Mouse (Mus musculus) hindbrain, embryonic 13.5 days (tissue): ENCODE measurements around the gene Cryzl2. TPM values are rescaled to one million over a fixed set of nuclear protein-coding genes. Genes with fewer than 3 reads are reported as not detected.
A peak's percentile ranks its signal among the peaks of the same experiment; 100 is the strongest.

Experiments used
- ATAC-seq: fragments of 200-750 bp; cut with Nextera tagmentation; 2 replicates; pipeline ENCODE4 v1.8.0; 2017; ENCODE audit warnings: moderate TSS enrichment; ENCODE audit not compliant: low FRiP score
- H3K27ac ChIP-seq: fragments of 300-500 bp; sonication (generic); 2 replicates; pipeline ENCODE4 v1.5.1; 2015; ENCODE audit warnings: inconsistent platforms, mild to moderate bottlenecking, moderate library complexity
- H3K27me3 ChIP-seq: fragments of 300-500 bp; sonication (generic); 2 replicates; pipeline ENCODE4 v1.6.1; 2015; ENCODE audit warnings: mild to moderate bottlenecking, inconsistent platforms
- H3K36me3 ChIP-seq: fragments of 300-500 bp; sonication (generic); 2 replicates; pipeline ENCODE4 v1.6.1; 2015; ENCODE audit warnings: mild to moderate bottlenecking, inconsistent platforms
- H3K4me1 ChIP-seq: fragments of 300-500 bp; sonication (generic); replicated peaks from 2 replicates; pipeline ENCODE4 v1.6.1; 2015; ENCODE audit warnings: inconsistent platforms
- H3K4me2 ChIP-seq: fragments of 300-500 bp; sonication (generic); 2 replicates; pipeline ENCODE4 v1.6.1; 2015; ENCODE audit warnings: inconsistent platforms, mild to moderate bottlenecking, moderate library complexity
- H3K4me3 ChIP-seq: fragments of 300-500 bp; sonication (generic); 2 replicates; pipeline ENCODE4 v1.5.1; 2015; ENCODE audit warnings: mild to moderate bottlenecking, inconsistent platforms
- H3K9ac ChIP-seq: fragments of 300-500 bp; sonication (generic); 2 replicates; pipeline ENCODE4 v1.6.1; 2015; ENCODE audit warnings: mild to moderate bottlenecking, inconsistent platforms
- H3K9me3 ChIP-seq: fragments of 300-500 bp; sonication (generic); 2 replicates; pipeline ENCODE4 v1.6.1; 2016; ENCODE audit warnings: inconsistent platforms
- WGBS: fragments of 180-500 bp; shearing (Covaris S2); methylation state at CpG from one replicate; pipeline ENCODE4 v1.1.7; 2015; 5-methylcytosine and 5-hydroxymethylcytosine counted together
- polyA plus RNA-seq: library from polyadenylated mRNA; unstranded; fragments of >200 nt; fragmentation: Nextera tagmentation; extraction: Ambion mirVana; gene quantifications from 2 replicates; pipeline ENCODE4 v1.2.1, GENCODE M21; 2015

The Cryzl2 gene
- polyA plus RNA-seq, 1 experiment from 2014 or later = 8.8 TPM

DNA sequence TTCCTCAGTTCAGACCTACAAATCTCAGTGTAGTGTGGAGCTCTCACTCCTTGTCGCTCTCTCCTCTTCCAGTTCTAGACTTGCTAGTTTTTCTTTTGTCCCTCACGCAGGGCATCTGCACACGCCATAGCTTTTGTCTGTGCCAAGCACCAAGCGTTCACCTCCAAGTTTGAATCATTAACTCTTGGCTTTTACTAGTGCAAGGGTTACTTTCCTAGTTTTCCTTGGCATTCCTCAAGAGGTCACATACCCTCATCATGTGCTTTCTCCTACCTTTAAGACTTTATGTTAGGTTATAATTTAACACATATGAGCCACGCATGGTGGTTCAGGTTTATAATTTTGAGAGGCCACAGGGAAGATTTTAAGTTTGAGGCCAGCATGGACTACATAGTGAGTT lies 2.9 kb downstream of the Cryzl2 start:
- H3K4me3 ChIP-seq = no peak overlapping the region
- H3K4me2 ChIP-seq = no peak overlapping the region
- no peak for ATAC-seq
- no peak overlapping the region for H3K9ac ChIP-seq
- no peaks in the 10 kb centered on the region for H3K36me3 ChIP-seq
- no peaks in the 10 kb centered on the region for H3K9me3 ChIP-seq
- peaks cover 10% of the 10 kb centered on the region; the same call in 1 of the 2 replicates for H3K4me1 ChIP-seq
- WGBS = 90% methylated on average over 5 of the region's 5 CpGs
- H3K27ac ChIP-seq = no peak overlapping the region
- no peaks in the 10 kb centered on the region for H3K27me3 ChIP-seq

DNA sequence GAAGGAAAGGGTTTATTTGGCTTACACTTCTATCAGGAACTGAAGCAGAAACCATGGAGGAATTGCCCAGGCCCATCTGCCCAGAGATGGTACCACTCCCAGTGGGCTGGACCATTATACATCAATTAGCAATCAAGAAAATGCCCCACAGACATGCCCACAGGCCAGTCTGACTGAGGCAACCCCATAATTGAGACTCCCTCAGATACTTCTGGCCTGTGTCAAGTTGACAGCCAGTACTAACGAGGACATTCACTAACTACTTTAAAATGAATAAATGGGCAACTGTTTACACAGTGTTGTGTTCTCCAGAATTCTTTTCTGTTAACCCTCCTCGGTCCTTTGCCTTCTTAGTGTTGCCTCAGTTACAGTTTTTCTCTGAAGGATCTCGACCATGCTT lies 4.0 kb downstream of the Cryzl2 start:
- H3K4me3 ChIP-seq = no peak overlapping the region

DNA sequence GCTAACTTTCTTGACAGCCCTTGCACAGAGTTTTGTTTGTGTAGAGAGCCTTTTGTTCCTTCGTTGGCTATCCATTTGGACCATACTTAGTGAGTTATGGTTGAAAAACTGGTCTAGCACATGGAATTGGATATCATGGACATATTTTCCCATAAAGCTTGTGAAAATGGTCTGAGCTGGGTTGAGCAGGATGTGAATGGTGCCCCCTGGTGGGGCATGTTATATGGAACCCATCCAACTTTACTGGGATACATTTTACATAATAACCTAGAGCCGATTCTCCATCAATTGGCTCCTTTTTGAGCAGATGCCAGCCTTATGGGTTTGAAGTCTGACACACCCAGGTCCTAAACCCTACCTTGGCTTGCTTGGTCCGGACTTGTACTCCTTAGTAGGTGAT lies 6.8 kb downstream of the Cryzl2 start:
- Histone ChIP-seq H3K4me2 (no peak overlapping the region), H3K27ac (no peak overlapping the region), H3K9ac (no peak overlapping the region), H3K36me3 (no peaks in the 10 kb centered on the region), H3K27me3 (no peaks in the 10 kb centered on the region), H3K4me3 (no peak overlapping the region), H3K4me1 (no peaks in the 10 kb centered on the region), H3K9me3 (no peaks in the 10 kb centered on the region)
- no peak for ATAC-seq
- 76% methylated on average over 3 of the region's 3 CpGs for WGBS

More for the DNA sequence above, 4.0 kb downstream of the Cryzl2 start:
- WGBS = 70% methylated on average over 3 of the region's 3 CpGs
- no peak overlapping the region for H3K27ac ChIP-seq
- H3K4me2 ChIP-seq = no peak overlapping the region
- no peak overlapping the region for H3K9ac ChIP-seq
- H3K27me3 ChIP-seq = no peaks in the 10 kb centered on the region
- peaks cover 10% of the 10 kb centered on the region; the same call in 1 of the 2 replicates for H3K4me1 ChIP-seq
- no peaks in the 10 kb centered on the region for H3K36me3 ChIP-seq
- no peak for ATAC-seq
- no peaks in the 10 kb centered on the region for H3K9me3 ChIP-seq

DNA sequence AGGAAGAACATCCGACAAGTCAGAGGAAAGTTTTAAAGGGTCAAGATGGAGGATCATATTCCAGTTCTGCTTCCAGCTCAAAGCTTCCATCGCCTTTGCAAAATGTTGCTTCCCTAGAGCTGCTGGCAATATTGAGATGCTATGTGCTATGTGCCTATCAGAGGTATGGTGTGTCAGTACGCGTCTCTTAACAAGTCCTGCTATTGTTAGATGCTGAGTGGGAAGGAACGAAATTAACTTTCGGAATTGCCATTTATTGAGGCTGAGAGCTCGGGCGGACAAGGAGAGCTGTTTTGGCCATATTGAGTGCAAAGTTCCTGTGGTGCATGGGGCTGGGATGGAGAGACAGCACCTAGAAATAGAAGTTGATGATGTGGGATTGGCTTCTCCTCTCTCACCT lies 9.5 kb downstream of the Cryzl2 start:
- Histone ChIP-seq H3K4me1 (no peaks in the 10 kb centered on the region), H3K27me3 (no peaks in the 10 kb centered on the region), H3K9ac (no peak overlapping the region), H3K4me3 (no peak overlapping the region), H3K9me3 (no peaks in the 10 kb centered on the region), H3K36me3 (no peaks in the 10 kb centered on the region), H3K4me2 (no peak overlapping the region), H3K27ac (no peak overlapping the region)
- no peak for ATAC-seq
- 92% methylated on average over 8 of the region's 8 CpGs for WGBS

DNA sequence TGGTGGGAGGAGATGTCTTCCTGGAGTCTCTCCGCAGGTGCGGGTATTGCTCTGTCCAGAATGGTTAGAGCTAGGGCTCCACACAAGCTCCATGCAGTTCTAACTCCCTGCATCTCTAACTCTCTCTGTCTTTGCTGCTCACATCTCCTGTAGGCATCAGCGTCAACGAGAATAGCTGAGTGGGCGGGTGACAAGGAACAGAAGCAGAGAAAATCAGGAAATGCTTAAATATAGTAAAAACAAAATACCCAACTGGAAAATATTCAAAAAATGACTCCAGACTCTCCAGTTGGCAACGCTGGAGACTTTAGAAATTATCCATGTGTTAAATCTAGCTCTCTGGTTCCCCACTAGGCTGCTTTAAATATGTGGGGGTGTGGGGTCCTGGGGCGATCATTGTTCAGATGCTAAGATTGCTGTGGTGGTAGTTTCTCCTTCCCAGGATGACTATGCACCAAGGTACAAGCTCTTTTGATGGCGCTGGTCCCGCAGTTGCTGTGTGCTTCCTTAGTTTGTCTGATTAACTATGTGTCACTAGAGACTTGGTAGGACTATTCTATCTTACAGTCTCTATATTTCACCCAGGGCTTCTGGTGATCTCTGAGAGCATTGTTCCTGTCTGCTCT lies 12.5 kb downstream of the Cryzl2 start:
- Histone ChIP-seq H3K9me3 (no peaks in the 10 kb centered on the region), H3K27me3 (no peaks in the 10 kb centered on the region), H3K4me1 (no peaks in the 10 kb centered on the region), H3K9ac (no peak overlapping the region), H3K27ac (no peak overlapping the region), H3K36me3 (no peaks in the 10 kb centered on the region), H3K4me2 (no peak overlapping the region), H3K4me3 (no peak overlapping the region)
- ATAC-seq = no peak
- 92% methylated on average over 9 of the region's 9 CpGs for WGBS

DNA sequence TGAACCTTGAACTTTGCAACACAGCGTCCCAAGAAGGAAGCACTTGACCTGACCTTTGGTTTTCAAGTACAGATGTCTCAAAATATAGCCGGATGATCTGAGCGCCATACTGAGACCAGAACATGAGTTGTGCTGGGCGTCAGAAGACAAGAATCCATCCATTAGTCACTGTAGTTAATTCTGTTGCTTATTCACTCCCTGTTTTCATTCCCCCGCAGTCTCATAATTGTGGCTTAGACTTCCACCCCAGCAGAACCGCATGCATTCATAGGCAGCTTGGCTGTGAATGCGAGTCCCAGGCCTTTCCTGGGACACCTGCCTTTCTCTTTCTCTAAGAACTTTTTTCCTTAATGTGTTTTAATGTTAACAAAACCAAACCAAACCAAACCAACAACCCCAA lies 14.3 kb downstream of the Cryzl2 start:
- Histone ChIP-seq H3K27me3 (no peaks in the 10 kb centered on the region), H3K9me3 (no peaks in the 10 kb centered on the region), H3K36me3 (no peaks in the 10 kb centered on the region), H3K9ac (no peak overlapping the region), H3K4me1 (no peaks in the 10 kb centered on the region), H3K4me3 (no peak overlapping the region), H3K4me2 (no peak overlapping the region), H3K27ac (no peak overlapping the region)
- ATAC-seq = no peak
- WGBS = 95% methylated on average over 7 of the region's 7 CpGs

DNA sequence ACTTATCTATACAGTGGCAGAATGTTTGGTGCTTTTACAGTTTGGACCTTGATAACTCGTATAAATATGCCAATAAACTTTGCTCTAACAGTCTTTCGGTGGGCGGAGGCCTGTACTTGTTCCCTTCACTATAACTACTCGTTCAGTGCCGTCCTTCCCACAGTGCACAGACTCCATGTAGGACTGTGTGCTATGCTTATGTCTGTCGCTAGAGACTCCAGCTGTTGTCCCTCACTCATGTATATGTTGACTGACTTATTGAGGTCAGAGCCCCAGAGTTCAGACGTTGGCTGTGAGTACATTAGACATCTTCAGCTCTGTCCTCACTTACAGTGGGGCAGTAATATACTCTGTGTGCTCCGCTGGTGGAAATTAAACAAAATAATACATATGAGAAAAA lies 16.5 kb downstream of the Cryzl2 start:
- ATAC-seq = no peak
- H3K9ac ChIP-seq = no peak overlapping the region
- no peaks in the 10 kb centered on the region for H3K27me3 ChIP-seq
- 86% methylated on average over 8 of the region's 8 CpGs for WGBS
- no peak overlapping the region for H3K27ac ChIP-seq
- H3K36me3 ChIP-seq = no peaks in the 10 kb centered on the region
- H3K4me3 ChIP-seq = no peak overlapping the region
- no peaks in the 10 kb centered on the region for H3K9me3 ChIP-seq
- H3K4me1 ChIP-seq = 0 out of 2 replicates have a peak, but pooled peaks cover under 1% of the 10 kb centered on the region
- H3K4me2 ChIP-seq = no peak overlapping the region

DNA sequence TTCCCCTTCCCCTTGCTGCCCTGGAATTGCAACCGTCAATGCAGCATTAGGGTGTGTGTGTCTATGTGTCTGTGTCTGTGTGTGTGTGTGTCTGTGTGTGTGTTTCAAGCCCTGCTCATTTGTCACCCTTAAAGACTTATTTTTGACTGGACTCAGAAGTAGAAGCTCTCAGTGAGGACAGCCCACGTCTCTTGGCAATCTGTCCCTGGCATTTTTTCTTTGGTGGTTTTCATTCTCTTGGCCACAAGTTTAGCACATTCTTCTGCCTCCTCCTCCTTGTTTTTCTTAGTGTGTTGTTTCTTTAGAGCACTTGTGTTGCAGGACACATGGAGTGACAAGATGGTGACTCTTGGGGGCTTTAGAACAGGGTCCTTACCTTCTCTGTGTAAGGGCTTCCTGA lies 17.9 kb downstream of the Cryzl2 start:
- Histone ChIP-seq H3K36me3 (no peaks in the 10 kb centered on the region), H3K9ac (no peak overlapping the region), H3K27ac (no peak overlapping the region), H3K4me3 (no peak overlapping the region), H3K27me3 (no peaks in the 10 kb centered on the region), H3K9me3 (no peaks in the 10 kb centered on the region), H3K4me1 (0 out of 2 replicates have a peak, but pooled peaks cover 7% of the 10 kb centered on the region), H3K4me2 (no peak overlapping the region)
- ATAC-seq = no peak
- 76% methylated on average over 2 of the region's 2 CpGs for WGBS

DNA sequence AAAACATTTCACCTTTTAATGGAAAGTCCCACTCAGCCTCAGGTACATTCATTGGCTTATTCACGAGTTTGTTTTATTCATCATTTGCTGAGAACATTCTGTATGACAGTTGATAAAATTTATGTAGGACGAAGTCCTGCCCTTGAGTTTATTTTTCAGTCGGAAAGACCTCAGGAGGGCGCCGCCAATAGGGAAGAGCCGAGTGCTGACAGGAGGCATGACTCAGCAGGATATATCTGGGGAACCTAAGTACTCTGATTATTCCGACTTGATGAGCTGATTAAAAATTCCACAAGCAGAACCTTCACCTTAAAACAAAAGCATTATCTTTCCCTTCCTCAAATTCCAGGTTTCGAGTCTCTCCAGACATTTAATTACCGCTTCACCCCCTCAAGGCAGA lies 21.7 kb downstream of the Cryzl2 start:
- Histone ChIP-seq H3K36me3 (no peaks in the 10 kb centered on the region), H3K9me3 (no peaks in the 10 kb centered on the region), H3K4me3 (no peak overlapping the region), H3K4me1 (0 out of 2 replicates have a peak, but pooled peaks cover 7% of the 10 kb centered on the region), H3K4me2 (no peak overlapping the region), H3K27ac (no peak overlapping the region), H3K9ac (no peak overlapping the region), H3K27me3 (no peaks in the 10 kb centered on the region)
- 37% methylated on average over 9 of the region's 9 CpGs for WGBS
- ATAC-seq = no peak

DNA sequence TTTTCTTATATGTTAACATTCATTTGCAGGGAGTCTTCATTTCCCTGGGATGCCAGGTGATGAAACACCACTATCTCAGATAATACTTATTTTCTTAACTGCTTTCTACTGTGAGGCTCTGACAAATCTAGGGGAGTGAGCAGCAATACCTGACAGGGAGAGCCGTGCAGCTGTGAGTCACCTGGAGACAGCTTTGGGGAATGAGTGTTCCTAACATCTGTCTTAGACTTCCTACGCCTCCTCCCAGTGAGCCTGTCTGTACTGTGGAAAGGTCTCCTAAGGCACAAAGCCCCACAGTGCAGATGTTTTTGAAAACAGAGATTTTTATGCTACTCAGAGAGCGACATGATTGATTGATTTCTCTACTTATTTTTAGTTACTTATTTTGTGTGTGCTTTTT lies 22.5 kb downstream of the Cryzl2 start:
- WGBS = 80% methylated on average over 3 of the region's 3 CpGs
- no peak overlapping the region for H3K4me3 ChIP-seq
- no peaks in the 10 kb centered on the region for H3K9me3 ChIP-seq
- H3K4me2 ChIP-seq = no peak overlapping the region
- H3K9ac ChIP-seq = no peak overlapping the region
- H3K4me1 ChIP-seq = 0 out of 2 replicates have a peak, but pooled peaks cover 7% of the 10 kb centered on the region
- ATAC-seq = no peak
- no peaks in the 10 kb centered on the region for H3K27me3 ChIP-seq
- no peaks in the 10 kb centered on the region for H3K36me3 ChIP-seq
- no peak overlapping the region for H3K27ac ChIP-seq

DNA sequence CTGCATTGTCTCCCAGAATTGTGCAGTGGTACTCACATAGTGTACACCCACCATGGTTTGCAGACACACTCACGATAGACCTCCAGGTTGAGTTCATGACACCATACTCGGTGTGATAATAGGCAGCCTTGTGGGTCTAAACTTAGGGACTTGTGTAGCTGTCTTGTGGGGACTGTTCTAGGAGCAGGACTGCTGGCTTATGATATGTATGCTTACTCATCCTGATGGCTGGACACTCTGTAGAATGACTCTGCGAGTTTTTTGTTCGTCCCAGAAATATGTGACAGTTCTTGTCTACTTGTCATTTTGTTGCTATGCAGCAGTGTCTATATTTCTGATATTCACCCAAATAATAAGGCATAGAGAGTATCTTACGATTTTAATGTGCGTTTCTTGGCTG lies 23.3 kb downstream of the Cryzl2 start:
- H3K27me3 ChIP-seq = no peaks in the 10 kb centered on the region
- no peak overlapping the region for H3K27ac ChIP-seq
- H3K36me3 ChIP-seq = no peaks in the 10 kb centered on the region
- 0 out of 2 replicates have a peak, but pooled peaks cover 7% of the 10 kb centered on the region for H3K4me1 ChIP-seq
- no peak overlapping the region for H3K4me3 ChIP-seq
- ATAC-seq = no peak
- 96% methylated on average over 6 of the region's 6 CpGs for WGBS
- H3K4me2 ChIP-seq = no peak overlapping the region
- no peak overlapping the region for H3K9ac ChIP-seq
- H3K9me3 ChIP-seq = no peaks in the 10 kb centered on the region

DNA sequence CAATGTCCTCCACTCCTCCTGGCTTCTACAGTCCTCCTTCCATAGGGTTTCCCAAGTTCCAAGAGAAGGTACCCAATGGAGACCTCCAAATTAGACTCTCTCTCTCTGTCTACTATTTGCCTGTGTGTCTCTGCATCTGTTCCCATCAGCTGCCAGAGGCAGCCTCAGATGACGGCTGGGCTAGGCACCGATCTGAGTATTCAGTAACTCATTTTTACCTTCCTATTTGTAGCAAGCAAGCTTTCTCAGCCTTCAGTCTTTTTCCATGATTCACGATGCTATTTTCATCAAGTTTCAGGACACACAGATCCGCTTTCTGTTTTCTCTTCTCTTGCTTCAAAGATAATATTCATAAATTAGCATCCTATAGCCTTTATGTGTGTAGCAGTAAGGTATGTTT lies 25.8 kb downstream of the Cryzl2 start:
- H3K4me1 ChIP-seq = 0 out of 2 replicates have a peak, but pooled peaks cover 7% of the 10 kb centered on the region
- no peak overlapping the region for H3K9ac ChIP-seq
- no peak overlapping the region for H3K4me3 ChIP-seq
- H3K27me3 ChIP-seq = no peaks in the 10 kb centered on the region
- ATAC-seq = no peak
- H3K4me2 ChIP-seq = no peak overlapping the region
- WGBS = 94% methylated on average over 4 of the region's 4 CpGs
- H3K9me3 ChIP-seq = no peaks in the 10 kb centered on the region
- H3K27ac ChIP-seq = no peak overlapping the region
- no peaks in the 10 kb centered on the region for H3K36me3 ChIP-seq

DNA sequence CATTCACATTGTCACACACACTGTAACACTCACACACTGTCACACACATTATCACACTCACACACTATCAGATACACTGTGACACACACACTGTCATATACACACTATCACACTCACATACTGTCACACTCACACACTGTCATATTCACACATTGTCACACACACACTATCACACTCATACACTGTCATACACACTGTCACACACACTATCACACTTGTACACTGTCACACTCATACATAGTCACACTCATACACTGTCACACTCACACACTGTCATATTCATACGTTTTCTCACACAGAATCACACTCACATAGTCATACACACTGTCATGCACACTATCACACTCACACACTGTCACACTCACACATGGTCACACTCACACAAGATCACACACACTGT lies 42.3 kb downstream of the Cryzl2 start:
- no peaks in the 10 kb centered on the region for H3K36me3 ChIP-seq
- WGBS = 92% methylated on average over 1 of the region's 1 CpGs
- no peak overlapping the region for H3K4me2 ChIP-seq
- H3K27me3 ChIP-seq = 0 out of 2 replicates have a peak, but pooled peaks cover 3% of the 10 kb centered on the region
- ATAC-seq = peak; percentile 32; the same call in 1 of the 2 replicates
- H3K9me3 ChIP-seq = no peaks in the 10 kb centered on the region
- H3K27ac ChIP-seq = no peak overlapping the region
- 0 out of 2 replicates have a peak, but pooled peaks cover 3% of the 10 kb centered on the region for H3K4me1 ChIP-seq
- no peak overlapping the region for H3K9ac ChIP-seq
- no peak overlapping the region for H3K4me3 ChIP-seq
